Mouse (Mus musculus) heart, embryonic 14.5 days (tissue): ENCODE results near the gene Pxmp4. TPM values are rescaled to one million over a fixed set of nuclear protein-coding genes. Genes with fewer than 3 reads are reported as not detected.

ENCODE experiments used
- ATAC-seq: fragments of 200-750 bp; cut with Nextera tagmentation; 2 replicates; pipeline ENCODE4 v1.8.0; 2017; ENCODE audit warnings: low read depth, moderate TSS enrichment; ENCODE audit not compliant: insufficient number of reproducible peaks, insufficient read depth, low FRiP score
- H3K27ac ChIP-seq, 2 experiments: fragments of 200-500 bp in 1 of 2; fragments of 300-500 bp in 1 of 2; sonication (generic) in 1 of 2; replicated peaks in 1 of 2; 2 replicates each; pipeline ENCODE4 v1.5.1; 2012 to 2014; ENCODE audit warnings: low read depth in 2 of 2, low read length in 2 of 2, control low read depth in 1 of 2, mild to moderate bottlenecking in 1 of 2, mixed read lengths in 1 of 2; ENCODE audit not compliant: control insufficient read depth in 1 of 2, insufficient read depth in 1 of 2
- H3K27me3 ChIP-seq: fragments of 300-500 bp; sonication (generic); 2 replicates; pipeline ENCODE4 v1.6.1; 2014; ENCODE audit warnings: mild to moderate bottlenecking, low read length, control low read depth; ENCODE audit not compliant: control insufficient read depth, insufficient read depth
- H3K36me3 ChIP-seq: fragments of 300-500 bp; sonication (generic); 2 replicates; pipeline ENCODE4 v1.6.1; 2014; ENCODE audit warnings: mild to moderate bottlenecking, control low read depth, low read length, mixed read lengths; ENCODE audit not compliant: control insufficient read depth, insufficient read depth
- H3K4me1 ChIP-seq, 2 experiments: fragments of 200-500 bp in 1 of 2; fragments of 300-500 bp in 1 of 2; sonication (generic) in 1 of 2; 2 replicates each; pipeline ENCODE4 v1.6.1; 2012 to 2014; ENCODE audit warnings: low read length in 2 of 2, control low read depth in 1 of 2, mixed read lengths in 1 of 2; ENCODE audit not compliant: control insufficient read depth in 2 of 2, insufficient read depth in 2 of 2
- H3K4me2 ChIP-seq: fragments of 300-500 bp; sonication (generic); 2 replicates; pipeline ENCODE4 v1.6.1; 2014; ENCODE audit warnings: mild to moderate bottlenecking, low read length
- H3K4me3 ChIP-seq, 2 experiments: fragments of 200-500 bp in 1 of 2; fragments of 300-500 bp in 1 of 2; sonication (generic) in 1 of 2; 2 replicates each; pipeline ENCODE4 v1.5.1; 2012 to 2014; ENCODE audit warnings: low read length in 2 of 2, mild to moderate bottlenecking in 2 of 2, control low read depth in 1 of 2, low read depth in 1 of 2, moderate library complexity in 1 of 2; ENCODE audit not compliant: control insufficient read depth in 1 of 2, insufficient read depth in 1 of 2
- H3K9ac ChIP-seq: fragments of 300-500 bp; sonication (generic); 2 replicates; pipeline ENCODE4 v1.6.1; 2014; ENCODE audit warnings: mild to moderate bottlenecking, low read length
- H3K9me3 ChIP-seq: fragments of 300-500 bp; sonication (generic); 2 replicates; pipeline ENCODE4 v1.6.1; 2016; ENCODE audit warnings: low read length, control low read depth; ENCODE audit not compliant: control insufficient read depth
- WGBS: fragments of 180-500 bp; shearing (Covaris S2); extraction: QIAGEN DNeasy Blood & Tissue Kit; methylation state at CpG from one replicate; pipeline ENCODE4 v1.1.7; 2014; 5-methylcytosine and 5-hydroxymethylcytosine counted together
- polyA plus RNA-seq: library from polyadenylated mRNA; unstranded; fragments of >200 nt; fragmentation: Nextera tagmentation; extraction: Ambion mirVana; gene quantifications from 2 replicates; pipeline ENCODE4 v1.2.1, GENCODE M21; 2014

Gene Pxmp4
- polyA plus RNA-seq, 1 experiment from 2014 or later = 33.7 TPM

- WGBS = 86% methylated on average over 3 of the region's 3 CpGs
- H3K36me3 ChIP-seq = peaks cover 33% of the 10 kb centered on the region
- H3K27me3 ChIP-seq = no peaks in the 10 kb centered on the region
- H3K4me3 ChIP-seq = no peak overlapping the region
- no peak overlapping the region for H3K9ac ChIP-seq
- H3K27ac ChIP-seq = no peak overlapping the region
- H3K9me3 ChIP-seq = no peaks in the 10 kb centered on the region
- peaks cover 19 to 33% of the 10 kb centered on the region in 2 experiments for H3K4me1 ChIP-seq
- no peak for ATAC-seq
- H3K4me2 ChIP-seq = no peak overlapping the region
Observed at GRCm38 (mm10) chr2:154565562-154565961, 37.9 kb downstream of the Pxmp4 start.

GRCm38 (mm10) chr2:154563612-154564170 lies 39.8 kb downstream of the Pxmp4 start:
- whole genome bisulfite sequencing = 88% methylated on average over 22 of the region's 22 CpGs

GRCm38 (mm10) chr2:154558264-154559039 lies 45.1 kb downstream of the Pxmp4 start, which contains the start of gene Necab3:
Gene Necab3 (minus strand): TSS chr2:154558890.
- WGBS = 4% methylated on average over 34 of the region's 34 CpGs
- Histone ChIP-seq H3K9ac (peak within 1 kb of the TSS; percentile 53; the same call in 1 of the 2 replicates), H3K36me3 (peaks cover 31% of the 10 kb centered on the region), H3K4me1 (peaks cover 8 to 17% of the 10 kb centered on the region in 2 experiments; a peak in 3 of 4 replicates), H3K27me3 (peaks cover 5% of the 10 kb centered on the region; the same call in 1 of the 2 replicates), H3K4me3 (peak within 1 kb of the TSS; percentile 31 to 33), H3K27ac (no peak within 1 kb of the TSS), H3K4me2 (peak within 1 kb of the TSS; percentile 71), H3K9me3 (no peaks in the 10 kb centered on the region)
- ATAC-seq = no peak

More at GRCm38 (mm10) chr2:154563612-154564170, 39.8 kb downstream of the Pxmp4 start:
- Histone ChIP-seq H3K4me1 (peaks cover 13 to 27% of the 10 kb centered on the region in 2 experiments; a peak in 3 of 4 replicates), H3K9me3 (no peaks in the 10 kb centered on the region), H3K27me3 (no peaks in the 10 kb centered on the region), H3K27ac (no peak overlapping the region), H3K36me3 (peaks cover 39% of the 10 kb centered on the region), H3K4me3 (no peak overlapping the region), H3K9ac (no peak overlapping the region), H3K4me2 (no peak overlapping the region)
- no peak for ATAC-seq

GRCm38 (mm10) chr2:154557184-154557832 lies 46.2 kb downstream of the Pxmp4 start:
- Histone ChIP-seq H3K4me3 (no peak overlapping the region), H3K36me3 (peaks cover 21% of the 10 kb centered on the region), H3K9ac (no peak overlapping the region), H3K4me1 (peaks cover 12 to 21% of the 10 kb centered on the region in 2 experiments; a peak in 3 of 4 replicates), H3K9me3 (no peaks in the 10 kb centered on the region), H3K4me2 (no peak overlapping the region), H3K27ac (no peak overlapping the region), H3K27me3 (peaks cover 10% of the 10 kb centered on the region; the same call in 1 of the 2 replicates)
- WGBS = 52% methylated on average over 5 of the region's 5 CpGs
- no peak for ATAC-seq

GRCm38 (mm10) chr2:154555235-154555634 lies 48.3 kb downstream of the Pxmp4 start:
- Histone ChIP-seq H3K9me3 (no peaks in the 10 kb centered on the region), H3K36me3 (peaks cover 3% of the 10 kb centered on the region; the same call in 1 of the 2 replicates), H3K27me3 (peaks cover 24% of the 10 kb centered on the region), H3K9ac (no peak overlapping the region), H3K4me2 (no peak overlapping the region), H3K27ac (no peak overlapping the region), H3K4me3 (no peak overlapping the region), H3K4me1 (peaks cover 17 to 29% of the 10 kb centered on the region in 2 experiments; a peak in 3 of 4 replicates)
- ATAC-seq = no peak
- 86% methylated on average over 6 of the region's 6 CpGs for WGBS

- WGBS = 18% methylated on average over 27 of the region's 27 CpGs
- Histone ChIP-seq H3K27me3 (peaks cover 25% of the 10 kb centered on the region), H3K4me3 (peak overlapping the region; percentile 14 to 31), H3K36me3 (no peaks in the 10 kb centered on the region), H3K27ac (0 out of 4 replicates have a peak overlapping the region, but pooled peaks of 1 of the 2 experiments have one; percentile 19), H3K4me2 (peak overlapping the region; percentile 69), H3K9me3 (no peaks in the 10 kb centered on the region), H3K9ac (peak overlapping the region; percentile 59), H3K4me1 (peaks cover 17 to 32% of the 10 kb centered on the region in 2 experiments)
- peak; percentile 36 for ATAC-seq
Observed at GRCm38 (mm10) chr2:154552424-154552907, 51.0 kb downstream of the Pxmp4 start.

GRCm38 (mm10) chr2:154551927-154552326 lies 51.6 kb downstream of the Pxmp4 start:
- Histone ChIP-seq H3K27ac (0 out of 4 replicates have a peak overlapping the region, but pooled peaks of 1 of the 2 experiments have one; percentile 19), H3K9me3 (no peaks in the 10 kb centered on the region), H3K4me3 (peak overlapping the region; percentile 14 to 31), H3K9ac (peak overlapping the region; percentile 59), H3K27me3 (peaks cover 25% of the 10 kb centered on the region), H3K36me3 (no peaks in the 10 kb centered on the region), H3K4me2 (peak overlapping the region; percentile 69), H3K4me1 (peaks cover 15 to 29% of the 10 kb centered on the region in 2 experiments)
- WGBS = 26% methylated on average over 21 of the region's 21 CpGs
- ATAC-seq = no peak; the same call in 1 of the 2 replicates
